Mouse (Mus musculus) bone marrow, adult 2 months (tissue): Measurements from ENCODE around the gene BC024978. TPM values are rescaled to one million over a fixed set of nuclear protein-coding genes. Genes with fewer than 3 reads are reported as not detected.

Source experiments
- H3K27ac ChIP-seq: fragments of 200-500 bp; 2 replicates; pipeline ENCODE4 v1.5.1; 2012; ENCODE audit warnings: low read depth, mild to moderate bottlenecking, control low read depth, inconsistent platforms, low read length; ENCODE audit not compliant: control insufficient read depth, poor library complexity, insufficient read depth
- H3K4me1 ChIP-seq: fragments of 200-500 bp; 2 replicates; pipeline ENCODE4 v1.6.1; 2011; ENCODE audit warnings: low read length; ENCODE audit not compliant: control insufficient read depth, insufficient read depth
- H3K4me3 ChIP-seq: fragments of 200-500 bp; replicated peaks from 2 replicates; pipeline ENCODE3; 2011; ENCODE audit warnings: mild to moderate bottlenecking, low read depth, low read length, control low read depth; ENCODE audit not compliant: control insufficient read depth
- CTCF ChIP-seq: fragments of 200-500 bp; IDR thresholded peaks from 2 replicates; pipeline ENCODE4 v1.5.1; 2011; ENCODE audit warnings: low read length, control low read depth; ENCODE audit not compliant: control insufficient read depth, insufficient read depth
- POLR2A ChIP-seq: fragments of 200-500 bp; IDR thresholded peaks from 2 replicates; pipeline ENCODE4 v1.6.1; 2011; ENCODE audit warnings: low read depth, mild to moderate bottlenecking, control low read depth, low read length, borderline replicate concordance; ENCODE audit not compliant: control insufficient read depth
- WGBS: fragments of 180-500 bp; shearing (Covaris S2); methylation state at CpG from one replicate; pipeline ENCODE4 v1.1.7; 2018; 5-methylcytosine and 5-hydroxymethylcytosine counted together
- polyA plus RNA-seq: library from polyadenylated mRNA; stranded (reverse); fragments of >200 nt; gene quantifications from 2 replicates; pipeline ENCODE4 v1.2.4, GENCODE M21; 2011; ENCODE audit warnings: low replicate concordance; ENCODE audit not compliant: missing spikeins, insufficient read depth, insufficient read length

BC024978 gene
- polyA plus RNA-seq, 1 experiment: 2.5 TPM

DNA sequence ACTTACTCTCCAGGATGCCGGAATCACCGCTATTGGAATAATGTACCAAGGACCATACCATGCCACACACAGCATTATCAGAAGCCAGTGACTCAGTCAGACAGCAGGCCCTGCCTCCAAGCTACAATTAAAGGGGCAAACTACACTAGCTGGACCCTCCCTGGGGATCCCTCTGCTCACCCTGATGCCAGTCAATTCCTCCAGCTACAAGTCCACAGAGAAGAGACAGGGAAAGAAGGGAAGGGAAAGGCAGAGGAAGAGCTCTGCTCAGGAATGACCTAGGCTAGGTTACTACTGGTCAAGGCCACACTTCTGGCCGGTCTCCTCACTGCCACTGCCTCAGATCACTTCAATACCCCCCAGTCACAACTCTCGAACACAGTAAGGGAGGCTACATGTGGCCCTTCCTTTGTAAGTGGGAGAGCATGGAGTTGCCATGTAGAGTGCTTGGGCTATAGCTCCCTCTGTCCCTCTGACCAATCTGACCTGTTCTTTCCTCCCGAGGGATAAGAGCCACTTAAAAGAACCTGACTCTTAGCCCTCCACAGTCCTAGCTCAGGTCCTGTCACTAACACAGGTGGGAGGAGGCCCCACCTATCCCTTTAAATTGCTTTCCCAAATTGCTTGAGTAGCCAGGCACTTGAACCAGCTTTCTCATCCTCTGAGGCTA, 32.7 kb upstream of the BC024978 start:
- no peak overlapping the region for H3K27ac ChIP-seq
- H3K4me3 ChIP-seq: no peak overlapping the region
- TF ChIP-seq POLR2A (no peak), CTCF (no peak)
- H3K4me1 ChIP-seq: peaks cover 4% of the 10 kb centered on the region
- 79% methylated on average over 5 of the region's 5 CpGs for WGBS

DNA sequence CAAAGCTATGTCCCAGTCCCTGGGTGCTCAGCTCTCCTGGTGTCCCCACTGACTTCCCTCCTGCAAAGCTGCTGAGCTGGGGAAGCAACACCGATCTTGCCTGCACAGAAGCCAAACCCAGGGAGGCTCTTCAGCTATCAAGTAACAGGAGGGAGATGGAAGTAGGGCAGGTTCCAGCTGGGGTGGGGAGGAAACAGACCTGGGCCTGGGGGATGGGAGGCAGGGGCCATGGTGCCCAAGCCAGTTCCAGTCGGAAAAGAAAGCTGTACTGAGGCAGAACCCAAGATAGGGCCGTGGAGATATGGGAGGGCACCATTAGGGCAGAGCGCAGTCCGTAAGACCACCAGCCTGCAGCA, 32.2 kb upstream of the BC024978 start:
- WGBS: 79% methylated on average over 5 of the region's 5 CpGs
- peaks cover 6% of the 10 kb centered on the region for H3K4me1 ChIP-seq
- H3K4me3 ChIP-seq: no peak overlapping the region
- TF ChIP-seq CTCF (no peak), POLR2A (no peak)
- H3K27ac ChIP-seq: no peak overlapping the region

DNA sequence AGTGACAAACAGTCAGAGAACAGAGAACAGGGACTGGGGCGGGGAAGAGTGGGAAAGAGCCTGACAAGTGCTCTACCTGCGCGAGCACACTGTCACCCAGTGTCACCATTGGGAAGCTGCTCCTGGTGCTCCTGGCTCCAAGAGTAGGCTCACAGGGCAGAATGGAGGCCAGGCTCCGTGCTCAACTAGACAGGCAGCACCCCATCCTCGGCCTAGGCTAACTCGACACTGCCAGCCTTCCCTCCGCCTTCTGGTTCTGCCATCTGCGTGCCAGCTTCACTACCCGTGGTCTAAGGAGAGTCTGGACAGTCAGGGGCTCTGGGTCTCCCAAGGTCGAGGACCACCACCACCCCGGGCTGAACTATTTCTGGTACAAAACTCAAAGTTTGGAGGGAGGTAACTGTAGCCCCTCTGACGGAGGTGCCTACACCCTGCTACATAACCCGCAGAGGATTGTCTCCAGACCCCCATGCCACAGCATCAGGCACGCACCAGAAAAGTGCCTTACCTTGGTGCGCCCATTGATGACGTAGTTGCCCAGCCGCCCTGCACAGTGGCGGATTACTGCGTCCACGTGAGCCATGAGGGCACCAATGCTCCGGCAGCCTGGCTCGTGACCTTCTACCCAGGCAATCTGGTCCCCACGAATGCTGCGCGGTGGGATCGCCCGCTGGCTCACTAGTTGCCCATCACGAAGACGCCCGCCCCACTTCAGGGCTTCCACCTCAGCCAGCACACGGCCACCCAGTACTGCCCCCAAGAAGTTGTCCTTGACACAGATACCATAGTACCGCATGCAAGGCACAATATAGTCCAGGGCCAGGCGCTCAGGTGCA, 31.3 kb upstream of the BC024978 start:
- WGBS: 91% methylated on average over 33 of the region's 33 CpGs
- Histone ChIP-seq H3K27ac (no peak overlapping the region), H3K4me1 (peaks cover 6% of the 10 kb centered on the region), H3K4me3 (no peak overlapping the region)
- TF ChIP-seq POLR2A (no peak), CTCF (no peak)

DNA sequence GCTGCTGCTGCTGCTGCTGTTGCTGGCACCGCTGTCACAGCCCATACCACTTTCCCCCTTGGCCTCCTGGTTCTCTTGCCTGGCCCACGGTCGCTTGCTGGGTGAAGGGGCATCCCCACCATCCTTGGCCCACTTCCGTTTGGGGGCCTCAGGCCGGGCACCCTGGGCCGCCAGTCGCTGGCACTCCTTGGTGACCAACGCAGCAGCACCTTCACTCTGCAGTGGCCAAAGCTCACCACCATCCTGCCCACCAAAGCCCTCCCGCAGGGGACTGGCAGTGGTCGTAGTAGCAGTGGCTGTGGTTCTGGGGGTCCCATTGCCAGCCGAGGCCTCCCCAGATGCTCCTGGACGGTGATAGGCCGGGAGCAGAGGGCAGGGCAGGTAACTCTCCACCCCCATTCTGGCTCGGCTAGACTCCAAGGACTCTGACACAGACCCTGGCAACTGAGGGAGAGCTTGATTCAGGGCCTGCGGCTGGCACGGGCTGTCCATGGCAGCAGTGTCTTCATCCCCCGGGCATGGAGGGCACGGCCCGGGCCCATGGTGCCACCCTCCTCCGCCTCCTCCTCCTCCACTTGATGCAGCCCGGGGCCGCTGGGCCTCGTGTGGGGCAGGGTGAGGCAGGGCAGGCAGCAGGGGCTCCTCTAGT, 30.4 kb upstream of the BC024978 start:
- H3K27ac ChIP-seq: no peak overlapping the region
- WGBS: 80% methylated on average over 23 of the region's 23 CpGs
- no peak for TF ChIP-seq CTCF
- peak overlapping the region; percentile 88 for H3K4me3 ChIP-seq
- peaks cover 6% of the 10 kb centered on the region for H3K4me1 ChIP-seq

DNA sequence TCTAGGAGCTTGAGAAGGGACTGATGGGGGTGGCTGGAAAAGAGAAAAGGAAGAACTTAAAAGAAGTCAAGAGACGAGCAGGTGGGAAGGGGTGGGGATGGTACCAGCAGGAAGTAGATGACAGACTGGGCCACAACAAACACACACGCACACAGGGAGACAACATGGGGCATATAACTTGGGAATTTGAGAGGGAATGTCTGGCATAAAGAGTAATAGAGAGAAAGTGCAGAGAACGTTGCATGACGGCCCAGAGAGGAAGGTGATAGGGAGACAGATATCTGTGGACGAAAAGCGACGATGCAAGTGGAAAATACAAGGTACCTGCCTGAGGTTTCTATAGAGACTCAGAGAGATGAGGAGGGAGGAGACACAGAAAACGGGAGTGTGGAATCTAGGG, 29.9 kb upstream of the BC024978 start:
- 1% methylated on average over 8 of the region's 8 CpGs for WGBS
- peak overlapping the region; percentile 88 for H3K4me3 ChIP-seq
- H3K27ac ChIP-seq: peak overlapping the region; percentile 99
- TF ChIP-seq POLR2A (no peak), CTCF (no peak)
- H3K4me1 ChIP-seq: peaks cover 6% of the 10 kb centered on the region

DNA sequence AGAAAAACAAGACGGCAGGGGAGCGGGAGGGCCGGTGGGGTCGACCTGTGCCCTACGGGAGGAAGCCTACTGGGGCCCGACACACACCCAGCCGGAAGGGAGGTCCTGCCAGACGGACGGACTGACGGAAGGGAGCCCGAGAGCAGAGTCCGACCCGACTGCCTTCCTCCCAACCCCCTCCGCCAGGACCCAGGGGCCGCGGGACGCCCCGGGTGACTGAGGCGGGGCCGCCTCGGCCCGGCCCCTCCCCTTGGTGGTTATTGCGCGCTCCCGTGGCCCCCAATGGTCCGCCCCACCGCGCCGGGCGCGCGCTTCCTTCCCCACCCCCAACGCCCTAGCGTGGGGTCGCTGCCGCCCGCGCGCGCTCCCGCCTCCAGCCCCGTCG, 29.4 kb upstream of the BC024978 start:
- under 1% methylated on average over 33 of the region's 43 CpGs for WGBS
- Histone ChIP-seq H3K4me3 (peak overlapping the region; percentile 88), H3K27ac (peak overlapping the region; percentile 99), H3K4me1 (peaks cover 6% of the 10 kb centered on the region)
- no peak for TF ChIP-seq CTCF
- TF ChIP-seq POLR2A: peak; percentile 36; the same call in 1 of the 2 replicates

DNA sequence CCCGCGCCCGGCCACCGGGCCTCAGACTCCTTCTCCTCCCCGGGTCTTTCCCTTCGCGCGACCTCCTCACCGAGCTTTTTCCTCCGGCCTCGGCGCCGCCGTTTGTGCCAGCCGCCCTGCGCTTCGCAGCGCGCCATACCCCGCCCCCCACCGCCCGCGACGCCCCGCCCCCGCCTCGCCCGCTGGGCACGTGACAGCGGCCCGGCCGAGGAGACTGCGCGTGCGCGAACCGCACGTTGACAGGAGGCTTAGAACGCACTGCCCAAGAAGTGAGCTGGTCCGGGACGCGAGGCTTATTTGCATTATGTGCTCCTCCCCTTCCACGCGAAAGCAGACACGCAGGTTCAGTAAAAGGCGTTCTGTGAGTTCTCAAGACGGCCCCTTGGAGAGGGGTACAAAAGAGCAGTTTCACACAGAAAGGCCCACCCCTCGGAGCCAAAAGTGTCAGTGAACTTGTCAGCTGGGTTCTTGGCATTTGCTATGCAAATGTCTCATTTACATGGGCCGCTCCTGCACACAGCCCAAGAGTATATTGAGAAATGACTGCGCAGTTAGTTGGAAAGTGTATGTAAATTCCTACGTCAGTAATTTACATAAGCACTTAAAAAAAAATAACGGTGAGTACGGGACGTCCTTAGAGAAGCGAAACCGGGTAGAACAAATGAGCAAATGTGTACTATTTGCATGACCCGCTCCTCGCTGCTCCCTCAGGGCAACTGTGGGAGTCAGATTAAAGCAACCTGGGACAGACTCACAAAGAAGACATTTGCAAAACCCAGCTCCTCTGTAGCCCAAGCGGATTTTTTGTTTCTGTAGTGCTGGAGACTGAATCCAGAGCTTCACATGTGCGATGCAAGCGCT, 28.7 kb upstream of the BC024978 start, which contains the start of gene Egln2:
Gene Egln2 (minus strand): TSS at position 189 of the 861 bp plus-strand sequence.
- Histone ChIP-seq H3K4me3 (peak within 1 kb of the TSS; percentile 88), H3K27ac (peak within 1 kb of the TSS; percentile 99), H3K4me1 (peaks cover 6% of the 10 kb centered on the region)
- 0 out of 2 replicates have a peak, but pooled peaks have one; percentile 34 for TF ChIP-seq POLR2A
- TF ChIP-seq CTCF: no peak
- WGBS: 1% methylated on average over 61 of the region's 61 CpGs
